Mouse (Mus musculus): Measurements from ENCODE around the gene Sstr2.
A peak's percentile ranks its signal among the peaks of the same experiment; 100 is the strongest.

Sstr2 gene

GRCm38 (mm10) chr11:113619420-113620080, 408 bp downstream of the Sstr2 start:
- DNase-seq (ENCODE audit: low read depth, low spot score): no peak

- no peak for DNase-seq (ENCODE audit: low read depth, low spot score)
Measured at GRCm38 (mm10) chr11:113621001-113621400, 1.9 kb downstream of the Sstr2 start.

DNA sequence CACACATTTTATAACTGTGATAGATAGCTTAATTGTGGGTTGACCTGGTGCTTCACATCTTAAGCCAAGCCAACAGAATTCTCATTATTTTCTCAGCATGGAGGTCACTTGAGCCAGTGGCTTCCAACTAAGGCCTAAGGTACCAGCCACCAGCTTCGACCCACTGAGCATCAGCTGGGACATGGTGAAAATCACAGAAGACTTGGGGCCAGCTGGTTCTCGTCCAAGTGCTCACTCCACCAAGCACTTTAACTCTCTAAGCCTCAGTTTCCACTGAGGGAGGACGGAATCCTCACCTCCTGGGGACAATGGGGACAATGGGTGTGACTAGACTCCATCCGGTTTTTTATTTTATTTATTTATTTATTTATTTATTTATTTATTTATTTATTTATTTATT, 2.9 kb downstream of the Sstr2 start:
- no peak for DNase-seq (ENCODE audit: low read depth, low spot score)

GRCm38 (mm10) chr11:113625437-113625836, 6.3 kb downstream of the Sstr2 start:
- no peak for DNase-seq (ENCODE audit: low read depth, low spot score)

- peak; percentile 39 for DNase-seq (ENCODE audit: low read depth, low spot score)
Measured at GRCm38 (mm10) chr11:113627785-113628184, 8.6 kb downstream of the Sstr2 start.

DNA sequence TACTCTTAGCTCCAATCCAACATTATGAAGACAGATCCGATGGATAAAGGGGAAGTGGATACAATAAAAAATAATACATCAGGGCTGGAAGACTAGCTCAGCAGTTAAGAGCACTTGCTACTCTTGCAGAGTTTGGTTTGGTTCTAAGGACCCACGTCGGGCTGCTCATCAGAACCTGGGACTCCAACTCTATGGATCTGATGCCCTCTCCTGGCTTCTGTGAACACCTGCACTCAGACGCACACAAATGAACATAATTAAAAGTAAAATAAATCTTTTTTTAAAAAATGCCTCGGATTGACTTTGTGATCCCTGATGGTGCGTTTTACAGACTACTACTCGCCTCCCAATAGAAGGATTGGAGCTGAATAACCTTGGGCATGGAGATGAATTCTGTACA, 11.5 kb downstream of the Sstr2 start:
- DNase-seq (ENCODE audit: low read depth, low spot score): no peak

GRCm38 (mm10) chr11:113631302-113631701, 12.2 kb downstream of the Sstr2 start:
- no peak for DNase-seq (ENCODE audit: low read depth, low spot score)

DNA sequence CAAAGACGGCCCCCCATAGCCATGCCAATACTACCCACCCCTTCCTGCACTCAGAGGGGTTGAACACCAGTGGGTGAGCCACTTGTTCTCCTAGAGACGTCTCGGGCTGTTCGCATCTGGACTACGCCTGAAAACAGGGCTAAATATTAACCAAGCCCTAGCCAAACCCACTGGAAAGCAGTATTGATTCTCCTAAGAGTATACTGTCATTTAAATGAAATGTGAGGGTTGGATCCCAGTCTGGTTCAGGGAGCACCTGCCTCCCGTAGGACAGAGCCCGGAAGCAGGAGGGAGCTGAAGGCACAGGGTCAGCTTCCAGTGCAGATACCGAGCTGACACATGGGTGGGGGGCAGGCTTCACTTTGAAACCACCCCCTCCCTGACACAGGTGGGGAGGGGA, 12.7 kb downstream of the Sstr2 start:
- DNase-seq (ENCODE audit: low read depth, low spot score): no peak

DNA sequence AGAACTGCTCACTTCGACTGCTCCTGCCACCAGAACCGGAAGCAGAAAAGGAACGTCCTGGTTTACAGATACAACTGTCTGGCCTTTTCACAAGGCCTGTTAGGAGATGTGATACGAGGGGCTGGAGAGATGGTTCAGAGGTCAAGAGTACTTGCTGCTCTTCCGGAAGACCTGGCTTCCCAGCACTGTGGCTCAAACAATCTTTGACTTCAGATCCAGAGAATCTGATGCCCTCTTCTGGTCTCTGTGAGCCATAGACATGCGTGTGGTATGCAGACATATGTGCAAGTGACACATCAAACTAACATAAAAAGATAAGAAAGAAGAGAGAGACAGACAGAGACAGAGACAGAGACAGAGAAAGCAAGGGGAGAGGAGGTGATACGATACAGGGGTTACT, 13.2 kb downstream of the Sstr2 start:
- DNase-seq (ENCODE audit: low read depth, low spot score): no peak

DNA sequence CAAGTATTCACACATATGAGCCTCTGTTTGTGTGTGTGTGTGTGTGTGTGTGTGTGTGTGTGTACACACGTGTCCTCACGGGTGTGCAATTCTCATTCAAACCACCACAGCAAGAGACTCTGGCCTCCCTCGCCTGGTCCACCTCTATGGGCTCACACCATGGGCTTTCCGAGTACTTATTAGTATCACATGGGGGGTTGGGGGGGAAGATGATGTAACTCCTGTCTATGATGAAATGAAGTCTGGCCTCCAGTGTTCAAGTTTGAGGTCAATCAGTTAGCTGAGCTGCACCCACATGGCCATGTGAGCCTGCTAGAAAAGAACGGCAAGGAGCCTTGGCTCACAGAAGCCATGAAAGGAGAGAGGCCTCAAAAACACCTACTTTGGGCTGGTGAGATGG, 14.3 kb downstream of the Sstr2 start:
- DNase-seq (ENCODE audit: low read depth, low spot score): no peak

GRCm38 (mm10) chr11:113634699-113635121, 15.6 kb downstream of the Sstr2 start:
- no peak for DNase-seq (ENCODE audit: low read depth, low spot score)

GRCm38 (mm10) chr11:113638680-113639079, 19.5 kb downstream of the Sstr2 start:
- no peak for DNase-seq (ENCODE audit: low read depth, low spot score)

- DNase-seq (ENCODE audit: low read depth, low spot score): no peak
Measured at GRCm38 (mm10) chr11:113645181-113645580, 26.0 kb downstream of the Sstr2 start.

DNA sequence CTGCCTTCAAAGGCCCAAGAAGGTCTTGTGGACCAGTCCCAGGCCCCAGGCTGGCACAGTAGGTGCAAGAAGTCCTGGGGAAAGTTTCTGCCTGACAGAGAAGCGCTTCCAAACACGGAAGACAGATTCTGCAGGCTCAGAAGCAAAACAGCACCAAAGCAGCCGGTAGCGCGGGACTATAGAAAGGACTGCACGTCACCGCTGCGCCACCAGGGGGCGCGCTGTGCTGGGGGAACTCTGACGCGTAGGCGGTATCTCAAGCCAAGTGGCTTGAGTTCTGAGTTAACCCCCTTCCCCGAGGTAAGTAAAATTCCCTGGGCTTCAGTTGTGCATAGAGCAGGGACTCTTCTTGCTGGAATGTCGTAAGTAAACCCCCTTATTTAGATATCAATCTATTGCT, 29.0 kb downstream of the Sstr2 start:
- DNase-seq (ENCODE audit: low read depth, low spot score): peak; percentile 87

DNA sequence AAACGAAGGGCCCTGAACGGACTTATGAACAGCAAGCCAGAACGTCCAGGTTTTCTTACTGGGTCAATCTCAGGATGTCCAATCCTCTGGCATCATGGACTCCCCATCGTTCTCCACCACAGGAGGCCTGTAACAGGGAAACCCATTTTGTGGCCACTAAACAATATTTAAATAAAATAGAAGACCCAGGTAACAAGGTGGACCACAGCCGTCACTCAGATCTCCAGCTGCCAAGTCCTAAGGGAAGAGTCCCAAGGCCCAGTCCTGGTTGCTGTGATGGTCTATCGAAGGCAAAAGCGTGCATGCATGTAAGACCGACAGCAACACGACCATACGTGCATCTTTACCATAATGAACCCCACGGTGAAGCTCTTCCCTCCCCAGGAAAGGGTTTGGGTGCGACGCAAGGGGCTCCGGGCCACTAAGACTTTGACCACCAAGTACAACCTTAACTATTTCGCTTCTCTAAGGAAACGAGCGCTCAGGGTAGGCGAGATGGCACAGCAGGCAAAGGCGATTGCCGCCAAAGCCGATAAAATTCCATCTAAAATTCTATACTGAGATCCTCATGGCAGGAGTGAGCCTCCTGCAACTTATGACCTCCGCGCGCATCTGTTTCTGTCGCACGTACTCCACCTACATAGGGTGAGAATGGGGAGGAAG, 29.7 kb downstream of the Sstr2 start, which contains the start of gene Cog1:
Gene Cog1 (plus strand): TSS at position 480 of the 663 bp plus-strand sequence.
- DNase-seq (ENCODE audit: low read depth, low spot score): no peak

DNA sequence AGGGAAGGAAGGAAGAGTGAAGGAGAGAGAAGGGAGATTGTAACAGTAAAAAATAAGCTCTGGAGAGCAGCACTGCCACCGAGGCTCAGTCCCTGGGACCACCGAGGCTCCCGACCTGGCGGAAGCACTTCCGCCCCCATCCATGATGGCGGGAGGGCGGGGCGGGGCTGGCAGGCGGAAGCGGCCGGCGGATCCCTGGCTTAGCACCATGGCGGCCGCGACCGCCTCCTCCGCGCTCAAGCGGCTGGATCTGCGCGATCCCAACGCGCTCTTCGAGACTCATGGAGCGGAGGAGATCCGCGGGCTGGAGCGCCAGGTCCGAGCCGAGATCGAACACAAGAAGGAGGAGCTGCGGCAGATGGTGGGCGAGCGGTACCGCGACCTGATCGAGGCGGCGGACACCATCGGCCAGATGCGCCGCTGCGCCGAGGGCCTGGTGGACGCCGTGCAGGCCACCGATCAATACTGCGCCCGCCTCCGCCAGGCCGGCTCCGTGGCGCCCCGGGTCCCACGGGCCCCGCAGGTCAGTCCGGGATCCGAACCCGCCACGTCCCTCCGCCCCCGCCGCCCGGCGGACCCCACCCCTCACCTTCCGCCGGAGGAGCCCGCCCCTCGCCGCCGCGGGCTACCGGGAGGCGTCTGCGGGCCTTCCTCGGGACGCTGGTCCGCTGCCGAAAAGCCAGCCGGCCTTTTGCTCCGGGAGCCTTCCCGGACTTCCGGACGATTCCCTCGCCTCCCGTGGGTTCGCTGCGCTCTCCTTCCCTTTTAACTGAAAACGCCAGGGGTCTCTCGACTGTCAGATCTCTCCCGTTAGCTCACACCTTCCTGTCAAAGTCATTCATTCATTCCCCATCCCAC, 30.4 kb downstream of the Sstr2 start, which contains the start of gene Slc39a11:
Gene Slc39a11 (minus strand): TSS at position 727 of the 858 bp plus-strand sequence.
- DNase-seq (ENCODE audit: low read depth, low spot score): peak; percentile 76

DNA sequence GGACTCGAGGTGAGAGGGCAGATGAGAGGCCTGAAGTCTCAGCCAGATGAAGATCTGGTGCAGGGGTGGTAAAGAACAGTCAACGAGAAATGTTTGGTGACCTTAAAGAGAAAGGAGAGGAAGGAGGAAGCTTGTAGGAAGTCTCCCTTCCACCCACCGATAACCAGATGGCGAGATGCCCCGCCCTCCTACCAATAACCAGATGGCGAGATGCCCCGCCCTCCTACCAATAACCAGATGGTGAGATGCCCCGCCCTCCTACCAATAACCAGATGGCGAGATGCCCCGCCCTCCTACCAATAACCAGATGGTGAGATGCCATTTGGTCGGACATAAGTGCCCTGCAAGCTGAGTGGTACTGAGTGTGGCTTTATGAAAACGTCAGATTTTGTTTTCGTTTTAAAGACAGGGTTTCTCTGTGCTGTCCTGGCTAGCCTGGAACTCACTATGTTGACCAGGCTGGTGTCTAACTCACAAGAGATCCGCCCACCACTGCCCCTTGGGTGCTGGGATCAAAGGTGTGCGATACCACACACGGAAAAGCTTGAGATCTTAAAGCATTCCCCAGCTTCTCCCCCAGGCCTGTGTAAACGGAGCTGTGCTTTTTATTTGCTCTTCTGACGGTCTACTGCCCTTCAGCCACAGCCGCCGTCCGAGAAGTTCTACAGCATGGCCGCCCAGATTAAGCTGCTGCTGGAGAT, 32.2 kb downstream of the Sstr2 start:
- DNase-seq (ENCODE audit: low read depth, low spot score): no peak

- DNase-seq (ENCODE audit: low read depth, low spot score): peak; percentile 56
Measured at GRCm38 (mm10) chr11:113651907-113652273, 32.7 kb downstream of the Sstr2 start.

DNA sequence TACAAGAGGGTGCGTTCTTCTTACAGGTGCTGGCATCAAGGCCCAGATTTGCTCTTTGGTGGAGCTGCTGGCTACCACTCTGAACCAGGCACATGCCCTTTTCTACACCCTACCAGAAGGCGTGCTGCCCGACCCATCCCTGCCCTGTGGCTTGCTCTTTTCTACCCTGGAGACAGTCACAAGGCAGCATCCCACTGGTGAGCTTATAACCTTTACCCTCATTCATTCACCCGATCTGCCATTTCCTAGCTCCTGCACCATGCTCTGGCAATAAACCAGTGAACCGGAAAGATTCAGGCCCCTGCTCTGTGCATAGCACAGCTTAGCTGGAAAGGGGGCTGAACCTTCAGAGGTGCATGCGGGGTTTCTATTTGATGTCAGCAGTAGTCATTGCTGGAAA, 33.4 kb downstream of the Sstr2 start:
- DNase-seq (ENCODE audit: low read depth, low spot score): no peak

- DNase-seq (ENCODE audit: low read depth, low spot score): no peak
Measured at GRCm38 (mm10) chr11:113654105-113654504, 35.0 kb downstream of the Sstr2 start.

- peak; percentile 49 for DNase-seq (ENCODE audit: low read depth, low spot score)
Measured at GRCm38 (mm10) chr11:113654561-113655270, 35.6 kb downstream of the Sstr2 start.
